Mouse (Mus musculus): Measurements from ENCODE around the gene Inf2. TPM values are rescaled to one million over a fixed set of nuclear protein-coding genes. Genes with fewer than 3 reads are reported as not detected.

Gene Inf2
- polyA plus RNA-seq, 1 experiment from 2014 or later: 4.8 TPM

GRCm38 (mm10) chr12:112599198-112599597 is 10.6 kb downstream of the Inf2 start:
- no peak overlapping the region for H3K9ac ChIP-seq
- WGBS: 31% methylated on average over 4 of the region's 4 CpGs
- H3K9me3 ChIP-seq (replicated peaks): no peaks in the 10 kb centered on the region
- no peak overlapping the region for H3K4me2 ChIP-seq
- no peaks in the 10 kb centered on the region for H3K27me3 ChIP-seq
- H3K27ac ChIP-seq: no peak overlapping the region
- H3K36me3 ChIP-seq: peaks cover 15% of the 10 kb centered on the region; the same call in 1 of the 2 replicates
- H3K4me1 ChIP-seq: peaks cover 22% of the 10 kb centered on the region
- ATAC-seq (replicated peaks; ENCODE audit: low FRiP score): no peak
- no peak overlapping the region for H3K4me3 ChIP-seq (replicated peaks)

GRCm38 (mm10) chr12:112599942-112600611 is 11.5 kb downstream of the Inf2 start:
- no peak overlapping the region for H3K27ac ChIP-seq
- no peak overlapping the region for H3K9ac ChIP-seq
- H3K27me3 ChIP-seq: no peaks in the 10 kb centered on the region
- ATAC-seq (replicated peaks; ENCODE audit: low FRiP score): no peak
- no peaks in the 10 kb centered on the region for H3K9me3 ChIP-seq (replicated peaks)
- peaks cover 15% of the 10 kb centered on the region; the same call in 1 of the 2 replicates for H3K36me3 ChIP-seq
- no peak overlapping the region for H3K4me2 ChIP-seq
- no peak overlapping the region for H3K4me3 ChIP-seq (replicated peaks)
- H3K4me1 ChIP-seq: peaks cover 19% of the 10 kb centered on the region
- 86% methylated on average over 30 of the region's 30 CpGs for WGBS

GRCm38 (mm10) chr12:112604022-112604421 is 15.4 kb downstream of the Inf2 start:
- H3K27me3 ChIP-seq: no peaks in the 10 kb centered on the region
- H3K9me3 ChIP-seq (replicated peaks): no peaks in the 10 kb centered on the region
- no peak overlapping the region for H3K4me2 ChIP-seq
- peaks cover 10% of the 10 kb centered on the region for H3K4me1 ChIP-seq
- H3K27ac ChIP-seq: no peak overlapping the region
- no peak overlapping the region for H3K9ac ChIP-seq
- H3K4me3 ChIP-seq (replicated peaks): no peak overlapping the region
- no peak for ATAC-seq (replicated peaks; ENCODE audit: low FRiP score)
- WGBS: 78% methylated on average over 5 of the region's 5 CpGs
- H3K36me3 ChIP-seq: peaks cover 27% of the 10 kb centered on the region; the same call in 1 of the 2 replicates

GRCm38 (mm10) chr12:112604709-112605649 is 16.4 kb downstream of the Inf2 start:
- no peaks in the 10 kb centered on the region for H3K27me3 ChIP-seq
- no peak overlapping the region for H3K9ac ChIP-seq
- peaks cover 33% of the 10 kb centered on the region; the same call in 1 of the 2 replicates for H3K36me3 ChIP-seq
- ATAC-seq (replicated peaks; ENCODE audit: low FRiP score): peak; percentile 75
- no peak overlapping the region for H3K4me3 ChIP-seq (replicated peaks)
- H3K27ac ChIP-seq: no peak overlapping the region
- no peak overlapping the region for H3K4me2 ChIP-seq
- no peaks in the 10 kb centered on the region for H3K9me3 ChIP-seq (replicated peaks)
- 60% methylated on average over 20 of the region's 20 CpGs for WGBS
- peaks cover 10% of the 10 kb centered on the region for H3K4me1 ChIP-seq

GRCm38 (mm10) chr12:112605766-112606165 is 17.2 kb downstream of the Inf2 start:
- 48% methylated on average over 6 of the region's 6 CpGs for WGBS
- Histone ChIP-seq H3K36me3 (peaks cover 41% of the 10 kb centered on the region), H3K4me3 (replicated peaks) (no peak overlapping the region)

GRCm38 (mm10) chr12:112606998-112607397 is 18.4 kb downstream of the Inf2 start:
- Histone ChIP-seq H3K27me3 (no peaks in the 10 kb centered on the region), H3K9me3 (replicated peaks) (no peaks in the 10 kb centered on the region), H3K4me1 (peaks cover 10% of the 10 kb centered on the region), H3K9ac (no peak overlapping the region), H3K4me3 (replicated peaks) (no peak overlapping the region), H3K36me3 (peaks cover 47% of the 10 kb centered on the region), H3K4me2 (no peak overlapping the region), H3K27ac (no peak overlapping the region)
- ATAC-seq (replicated peaks; ENCODE audit: low FRiP score): no peak
- 77% methylated on average over 6 of the region's 6 CpGs for WGBS

More at GRCm38 (mm10) chr12:112605766-112606165, 17.2 kb downstream of the Inf2 start:
- no peak overlapping the region for H3K4me2 ChIP-seq
- H3K27ac ChIP-seq: no peak overlapping the region
- H3K4me1 ChIP-seq: peaks cover 10% of the 10 kb centered on the region
- no peaks in the 10 kb centered on the region for H3K27me3 ChIP-seq
- peak; percentile 60 for ATAC-seq (replicated peaks; ENCODE audit: low FRiP score)
- H3K9ac ChIP-seq: no peak overlapping the region
- H3K9me3 ChIP-seq (replicated peaks): no peaks in the 10 kb centered on the region

GRCm38 (mm10) chr12:112609031-112609430 is 20.4 kb downstream of the Inf2 start:
- Histone ChIP-seq H3K27ac (no peak overlapping the region), H3K4me3 (replicated peaks) (no peak overlapping the region), H3K9ac (no peak overlapping the region), H3K27me3 (no peaks in the 10 kb centered on the region), H3K4me1 (peaks cover 10% of the 10 kb centered on the region), H3K36me3 (peaks cover 34% of the 10 kb centered on the region), H3K4me2 (no peak overlapping the region), H3K9me3 (replicated peaks) (no peaks in the 10 kb centered on the region)
- 87% methylated on average over 10 of the region's 10 CpGs for WGBS
- no peak for ATAC-seq (replicated peaks; ENCODE audit: low FRiP score)

- H3K27ac ChIP-seq: no peak overlapping the region
- H3K36me3 ChIP-seq: peaks cover 5% of the 10 kb centered on the region; the same call in 1 of the 2 replicates
- H3K4me2 ChIP-seq: no peak overlapping the region
- no peak overlapping the region for H3K9ac ChIP-seq
- no peaks in the 10 kb centered on the region for H3K9me3 ChIP-seq (replicated peaks)
- 46% methylated on average over 9 of the region's 9 CpGs for WGBS
- H3K27me3 ChIP-seq: peaks cover 29% of the 10 kb centered on the region
- peaks cover 35% of the 10 kb centered on the region for H3K4me1 ChIP-seq
- no peak overlapping the region for H3K4me3 ChIP-seq (replicated peaks)
- no peak for ATAC-seq (replicated peaks; ENCODE audit: low FRiP score)
Measured at GRCm38 (mm10) chr12:112616668-112617067, 28.1 kb downstream of the Inf2 start.

GRCm38 (mm10) chr12:112617184-112617583 is 28.6 kb downstream of the Inf2 start:
- no peak for ATAC-seq (replicated peaks; ENCODE audit: low FRiP score)
- no peak overlapping the region for H3K4me2 ChIP-seq
- peaks cover 35% of the 10 kb centered on the region for H3K4me1 ChIP-seq
- H3K27ac ChIP-seq: no peak overlapping the region
- 85% methylated on average over 11 of the region's 11 CpGs for WGBS
- H3K9me3 ChIP-seq (replicated peaks): no peaks in the 10 kb centered on the region
- H3K4me3 ChIP-seq (replicated peaks): no peak overlapping the region
- H3K27me3 ChIP-seq: peaks cover 33% of the 10 kb centered on the region
- H3K36me3 ChIP-seq: 0 out of 2 replicates have a peak, but pooled peaks cover under 1% of the 10 kb centered on the region
- no peak overlapping the region for H3K9ac ChIP-seq

- H3K27ac ChIP-seq: peak overlapping the region; percentile 14; the same call in 1 of the 2 replicates
- H3K36me3 ChIP-seq: no peaks in the 10 kb centered on the region
- H3K4me2 ChIP-seq: no peak overlapping the region
- peak; percentile 22 for ATAC-seq (replicated peaks; ENCODE audit: low FRiP score)
- H3K9ac ChIP-seq: no peak overlapping the region
- peaks cover 35% of the 10 kb centered on the region for H3K4me1 ChIP-seq
- 22% methylated on average over 8 of the region's 8 CpGs for WGBS
- H3K27me3 ChIP-seq: peaks cover 37% of the 10 kb centered on the region
- H3K9me3 ChIP-seq (replicated peaks): no peaks in the 10 kb centered on the region
- H3K4me3 ChIP-seq (replicated peaks): no peak overlapping the region
Measured at GRCm38 (mm10) chr12:112617898-112618380, 29.4 kb downstream of the Inf2 start.

- Histone ChIP-seq H3K9ac (no peak overlapping the region), H3K4me2 (peak overlapping the region; percentile 99), H3K27me3 (peaks cover 40% of the 10 kb centered on the region), H3K36me3 (no peaks in the 10 kb centered on the region), H3K27ac (peak overlapping the region; percentile 29; the same call in 1 of the 2 replicates), H3K4me3 (replicated peaks) (peak overlapping the region; percentile 54), H3K9me3 (replicated peaks) (no peaks in the 10 kb centered on the region), H3K4me1 (peaks cover 41% of the 10 kb centered on the region)
- peak; percentile 17 for ATAC-seq (replicated peaks; ENCODE audit: low FRiP score)
- WGBS: 18% methylated on average over 13 of the region's 13 CpGs
Measured at GRCm38 (mm10) chr12:112618981-112619685, 30.5 kb downstream of the Inf2 start.

All from kidney, embryonic 15.5 days (tissue).